Mouse (Mus musculus): ENCODE measurements at regions not wholly inside any gene's neighbourhood (a gene's known extent, or its start where the extent isn't known, plus 50 kb on each side); places are given as distances from the start of the nearest gene placed in this dataset.

GRCm38 (mm10) chr16:47859840-47860239 is 423.7 kb upstream of the Dppa4 start:
- TF ChIP-seq HCFC1 (IDR thresholded peaks at IDR 0.05; ENCODE audit: borderline replicate concordance, insufficient read depth, low read length), result no peak
- no peak for TF ChIP-seq CHD2 (IDR thresholded peaks at IDR 0.05; ENCODE audit: low read depth, low read length)
- no peak for TF ChIP-seq ZC3H11A (IDR thresholded peaks at IDR 0.05; ENCODE audit: borderline replicate concordance, low read depth, low read length)
